Mouse (Mus musculus) kidney, adult 2 months (tissue): ENCODE measurements around the gene Egfl7. TPM values are rescaled to one million over a fixed set of nuclear protein-coding genes. Genes with fewer than 3 reads are reported as not detected.

ENCODE experiments used
- DNase-seq: peaks from one replicate; pipeline ENCODE4 v3.0.0; 2021
- H3K27ac ChIP-seq: fragments of 200-500 bp; 2 replicates; pipeline ENCODE4 v1.5.1; 2012; ENCODE audit warnings: low read depth, low read length, control low read depth, inconsistent platforms; ENCODE audit not compliant: insufficient read depth
- H3K27me3 ChIP-seq: fragments of 200-500 bp; replicated peaks from 2 replicates; pipeline ENCODE4 v1.6.1; 2012; ENCODE audit warnings: mild to moderate bottlenecking, moderate library complexity, low read length, inconsistent platforms; ENCODE audit not compliant: control insufficient read depth, insufficient read depth
- H3K36me3 ChIP-seq: fragments of 200-500 bp; 2 replicates; pipeline ENCODE4 v1.6.1; 2012; ENCODE audit warnings: mild to moderate bottlenecking, moderate library complexity, low read length, inconsistent platforms; ENCODE audit not compliant: control insufficient read depth, insufficient read depth
- H3K4me1 ChIP-seq: fragments of 200-500 bp; 2 replicates; pipeline ENCODE4 v1.6.1; 2011; ENCODE audit warnings: low read length; ENCODE audit not compliant: control insufficient read depth, insufficient read depth
- H3K4me3 ChIP-seq: fragments of 200-500 bp; 2 replicates; pipeline ENCODE4 v1.5.1; 2011; ENCODE audit warnings: mild to moderate bottlenecking, low read depth, low read length, control low read depth; ENCODE audit not compliant: insufficient read depth
- CTCF ChIP-seq: fragments of 200-500 bp; conservative IDR thresholded peaks from 2 replicates; pipeline ENCODE4 v1.5.1; 2011; ENCODE audit warnings: low read depth, mild to moderate bottlenecking, control low read depth, low read length, moderate library complexity, mixed read lengths; ENCODE audit not compliant: insufficient read depth, insufficient read length
- POLR2A ChIP-seq: fragments of 200-500 bp; IDR thresholded peaks from one replicate; pipeline ENCODE4 v1.6.1; 2011; ENCODE audit warnings: low read depth, low read length, control low read depth
- WGBS: fragments of 180-500 bp; shearing (Covaris S2); methylation state at CpG from one replicate; pipeline ENCODE4 v1.1.7; 2018; 5-methylcytosine and 5-hydroxymethylcytosine counted together
- polyA plus RNA-seq: library from polyadenylated mRNA; depleted of rRNA; stranded (reverse); fragments of >200 nt; gene quantifications from 2 replicates; pipeline ENCODE4 v1.2.3, GENCODE M21; 2012; rRNA removed

Gene Egfl7
- polyA plus RNA-seq = 297 and 304 TPM in 2 replicates

DNA sequence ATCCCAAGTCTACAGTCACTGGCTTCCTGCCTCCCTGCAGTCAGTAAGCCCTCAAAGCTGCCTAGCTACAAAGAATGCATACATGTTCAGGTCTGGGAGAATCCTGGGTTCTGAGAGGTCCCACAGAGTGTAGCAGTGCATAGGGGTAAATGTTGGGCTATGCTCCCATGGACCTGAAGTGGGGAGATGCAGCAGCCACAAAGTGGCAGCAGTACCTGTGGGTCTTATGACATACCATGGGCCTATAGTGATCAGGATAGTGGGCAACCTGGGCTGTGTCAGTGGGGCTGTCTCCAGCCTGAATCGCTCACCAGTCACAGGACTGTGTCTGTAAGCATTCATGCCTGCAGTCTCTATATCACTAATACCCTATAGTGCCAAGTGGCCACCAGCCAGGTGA lies at the start of gene Egfl7:
Egfl7 (plus strand) TSS at position 301 of the 400 bp plus-strand sequence.
- DNase-seq = no peak
- Histone ChIP-seq H3K4me1 (no peaks in the 10 kb centered on the region), H3K27me3 (no peaks in the 10 kb centered on the region), H3K36me3 (no peaks in the 10 kb centered on the region), H3K4me3 (peak within 1 kb of the TSS; percentile 14; the same call in 1 of the 2 replicates), H3K27ac (peak within 1 kb of the TSS; percentile 78)
- no peak for TF ChIP-seq POLR2A
- no peak for TF ChIP-seq CTCF
- WGBS = 91% methylated on average over 1 of the region's 1 CpGs

- no peak for TF ChIP-seq CTCF
- no peak overlapping the region for H3K4me3 ChIP-seq
- 0 out of 2 replicates have a peak, but pooled peaks cover 3% of the 10 kb centered on the region for H3K4me1 ChIP-seq
- DNase-seq = no peak
- H3K27me3 ChIP-seq = no peaks in the 10 kb centered on the region
- no peaks in the 10 kb centered on the region for H3K36me3 ChIP-seq
- WGBS = 82% methylated on average over 6 of the region's 6 CpGs
- no peak overlapping the region for H3K27ac ChIP-seq
These were observed 48.0 kb upstream of the Egfl7 start for GRCm38 (mm10) chr2:26531829-26532228.

DNA sequence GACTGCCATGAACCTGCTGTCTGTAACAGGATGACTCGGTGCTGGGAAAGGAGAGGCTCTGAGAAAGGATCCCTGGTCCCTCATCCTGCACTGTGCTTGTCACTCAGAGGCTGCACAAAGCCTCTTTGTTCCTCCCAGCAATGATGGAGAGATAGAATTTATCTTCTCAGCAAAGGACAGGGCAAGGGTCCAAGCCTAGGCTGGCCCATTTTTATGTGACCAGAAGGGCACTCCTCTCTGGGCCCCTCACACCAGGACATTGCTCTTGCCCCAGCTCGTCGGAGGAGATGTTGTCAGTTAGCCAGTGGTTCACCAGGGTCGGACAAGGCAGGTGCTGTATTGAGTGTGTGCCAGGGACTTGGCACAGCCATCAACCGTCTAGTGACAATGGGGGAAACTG lies 46.6 kb upstream of the Egfl7 start:
- Histone ChIP-seq H3K27ac (no peak overlapping the region), H3K36me3 (no peaks in the 10 kb centered on the region), H3K4me1 (0 out of 2 replicates have a peak, but pooled peaks cover 3% of the 10 kb centered on the region), H3K27me3 (no peaks in the 10 kb centered on the region), H3K4me3 (no peak overlapping the region)
- TF ChIP-seq POLR2A = no peak
- TF ChIP-seq CTCF = no peak
- no peak for DNase-seq
- 43% methylated on average over 5 of the region's 5 CpGs for whole genome bisulfite sequencing

DNA sequence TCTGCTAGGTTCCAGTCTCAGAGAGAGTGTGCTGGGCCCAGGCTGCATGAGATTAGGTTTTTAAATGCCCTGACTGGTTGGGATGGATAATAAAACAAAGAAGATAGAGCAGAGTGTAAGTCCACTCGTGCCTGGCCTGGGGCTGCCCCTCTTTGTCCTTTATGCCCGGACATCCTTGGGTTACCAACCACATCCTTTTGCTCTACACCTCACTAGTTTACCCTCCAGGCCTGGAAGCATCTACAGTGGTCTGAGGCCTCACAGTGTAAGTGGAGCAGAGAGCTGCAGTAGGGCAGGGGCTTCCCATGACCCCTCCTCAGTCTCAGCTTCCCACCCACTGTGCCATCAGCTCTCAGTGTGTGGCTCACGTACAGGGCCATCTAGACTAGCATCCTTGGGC lies 45.7 kb upstream of the Egfl7 start:
- DNase-seq = no peak
- 62% methylated on average over 3 of the region's 3 CpGs for WGBS
- Histone ChIP-seq H3K4me1 (0 out of 2 replicates have a peak, but pooled peaks cover 3% of the 10 kb centered on the region), H3K4me3 (no peak overlapping the region), H3K27ac (peak overlapping the region; percentile 18; the same call in 1 of the 2 replicates), H3K27me3 (no peaks in the 10 kb centered on the region), H3K36me3 (no peaks in the 10 kb centered on the region)
- TF ChIP-seq POLR2A = no peak
- TF ChIP-seq CTCF = no peak

DNA sequence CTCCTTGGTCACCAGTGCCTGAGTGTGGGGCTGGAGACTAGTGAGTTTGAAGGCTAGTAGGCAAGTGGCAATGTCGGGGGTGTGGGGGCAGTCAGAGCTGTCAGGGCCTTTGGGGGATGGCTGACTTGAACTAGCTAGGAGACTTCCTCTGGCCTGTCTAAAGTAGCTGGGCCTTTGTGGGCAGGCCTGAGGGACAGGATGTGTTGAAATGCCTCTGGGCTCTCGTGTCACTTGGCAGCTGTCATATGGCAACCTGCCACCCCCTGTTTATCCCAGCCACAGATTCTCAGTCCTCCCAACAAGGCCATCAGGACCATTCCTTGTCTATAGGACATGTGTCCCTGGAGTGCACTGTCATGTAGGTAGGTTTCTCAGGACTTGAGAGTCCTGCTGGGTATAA lies 45.2 kb upstream of the Egfl7 start:
- Histone ChIP-seq H3K4me1 (0 out of 2 replicates have a peak, but pooled peaks cover 3% of the 10 kb centered on the region), H3K36me3 (no peaks in the 10 kb centered on the region), H3K27ac (peak overlapping the region; percentile 18; the same call in 1 of the 2 replicates), H3K27me3 (no peaks in the 10 kb centered on the region), H3K4me3 (no peak overlapping the region)
- peak; percentile 81 for DNase-seq
- TF ChIP-seq CTCF = no peak
- TF ChIP-seq POLR2A = no peak
- WGBS = 59% methylated on average over 2 of the region's 2 CpGs

DNA sequence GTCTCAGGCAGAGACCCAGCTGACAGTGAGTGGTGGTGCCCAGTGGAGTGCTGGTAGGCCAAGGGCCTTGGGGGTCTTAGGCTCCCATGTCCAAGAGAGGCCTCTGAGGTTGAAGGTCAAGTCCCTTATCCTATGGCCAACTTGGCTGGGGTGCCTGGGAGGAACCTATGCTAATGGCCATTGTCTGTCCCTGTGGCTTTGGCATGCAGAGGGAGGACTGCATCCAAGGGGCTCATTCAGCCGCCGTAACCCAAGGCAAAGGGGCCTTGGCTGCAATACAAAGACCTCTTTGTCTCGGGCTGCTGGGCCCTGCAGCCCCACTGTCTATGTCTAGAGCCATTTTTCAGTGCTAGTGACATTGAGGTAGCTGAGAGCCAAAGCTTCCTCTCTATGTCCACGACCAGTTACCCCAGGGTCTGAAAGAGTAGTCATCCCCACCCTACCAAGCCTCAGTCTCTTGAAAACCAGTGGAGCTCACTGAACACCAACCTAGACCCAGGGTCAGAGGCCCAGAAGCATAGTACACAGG lies 44.2 kb upstream of the Egfl7 start:
- Histone ChIP-seq H3K27ac (no peak overlapping the region), H3K4me1 (0 out of 2 replicates have a peak, but pooled peaks cover 3% of the 10 kb centered on the region), H3K4me3 (no peak overlapping the region), H3K27me3 (no peaks in the 10 kb centered on the region), H3K36me3 (no peaks in the 10 kb centered on the region)
- DNase-seq = no peak
- TF ChIP-seq CTCF = no peak
- no peak for TF ChIP-seq POLR2A
- WGBS = 79% methylated on average over 4 of the region's 4 CpGs

- TF ChIP-seq CTCF (no peak), POLR2A (no peak)
- 60% methylated on average over 2 of the region's 2 CpGs for WGBS
- Histone ChIP-seq H3K27me3 (no peaks in the 10 kb centered on the region), H3K4me3 (no peak overlapping the region), H3K4me1 (peaks cover 15% of the 10 kb centered on the region; the same call in 1 of the 2 replicates), H3K36me3 (no peaks in the 10 kb centered on the region), H3K27ac (no peak overlapping the region)
- DNase-seq = no peak
These were observed 40.3 kb upstream of the Egfl7 start for GRCm38 (mm10) chr2:26539516-26539915.
